Mouse (Mus musculus) CD4-positive naive resting alpha-beta T cell, adult 57 days (primary cell): ENCODE measurements around the gene Gm21958. TPM values are rescaled to one million over a fixed set of nuclear protein-coding genes. Genes with fewer than 3 reads are reported as not detected.

Experiments used
- total RNA-seq: library from RNA; stranded (reverse); gene quantifications from one replicate; pipeline ENCODE4 v1.2.4, GENCODE M21; 2023

The Gm21958 gene
- not detected for total RNA-seq

GRCm38 (mm10) chr3:54714253-54714652 lies at the start of gene Gm21958:
Gene Gm21958 (minus strand): TSS chr3:54714353.

GRCm38 (mm10) chr3:54755145-54756041 lies 41.2 kb upstream of the Gm21958 start, which contains the start of gene Smad9:
Gene Smad9 (plus strand): TSS chr3:54755582.

GRCm38 (mm10) chr3:54735247-54736046 lies 21.3 kb upstream of the Gm21958 start, which contains the start of the genes Exosc8 and Alg5:
Gene Exosc8 (minus strand): TSS chr3:54735393.
Gene Alg5 (plus strand): TSS chr3:54735539.

GRCm38 (mm10) chr3:54692202-54693055 lies 21.7 kb downstream of the Gm21958 start, which contains the start of gene Supt20:
Gene Supt20 (plus strand): TSS chr3:54692807.

Other genes starting within 250 kb of the Gm21958 start
- 135 TPM for gene Supt20, start 21.5 kb downstream of the Gm21958 start, total RNA-seq
- 121 TPM for gene Exosc8, start 21.0 kb upstream of the Gm21958 start, total RNA-seq
- 27.2 TPM for gene Alg5, start 21.2 kb upstream of the Gm21958 start, total RNA-seq
- gene Smad9, start 41.2 kb upstream of the Gm21958 start, total RNA-seq: not detected
- gene Rfxap, start 93.4 kb upstream of the Gm21958 start, total RNA-seq: 32.3 TPM
- not detected for gene Sertm1, start 201.5 kb upstream of the Gm21958 start, total RNA-seq